Mouse (Mus musculus) spleen, postnatal 14 days (tissue): ENCODE results near the gene Rab22a.
"Not testable (repeated sequence)": the region's sequence is repeated elsewhere in the genome, so short reads cannot be mapped to it uniquely, and the experiment has no call there.

ENCODE experiments used
- DNase-seq, 2 experiments: peaks; one replicate each; pipeline ENCODE4 v3.0.0; 2021 to 2022; ENCODE audit warnings: low spot score in 2 of 2

Gene Rab22a

GRCm38 (mm10) chr2:173659057-173659925 lies at the start of gene Rab22a:
TSS of gene Rab22a (plus strand) at chr2:173659760.
- peak; percentile 94 to 96 for DNase-seq

DNA sequence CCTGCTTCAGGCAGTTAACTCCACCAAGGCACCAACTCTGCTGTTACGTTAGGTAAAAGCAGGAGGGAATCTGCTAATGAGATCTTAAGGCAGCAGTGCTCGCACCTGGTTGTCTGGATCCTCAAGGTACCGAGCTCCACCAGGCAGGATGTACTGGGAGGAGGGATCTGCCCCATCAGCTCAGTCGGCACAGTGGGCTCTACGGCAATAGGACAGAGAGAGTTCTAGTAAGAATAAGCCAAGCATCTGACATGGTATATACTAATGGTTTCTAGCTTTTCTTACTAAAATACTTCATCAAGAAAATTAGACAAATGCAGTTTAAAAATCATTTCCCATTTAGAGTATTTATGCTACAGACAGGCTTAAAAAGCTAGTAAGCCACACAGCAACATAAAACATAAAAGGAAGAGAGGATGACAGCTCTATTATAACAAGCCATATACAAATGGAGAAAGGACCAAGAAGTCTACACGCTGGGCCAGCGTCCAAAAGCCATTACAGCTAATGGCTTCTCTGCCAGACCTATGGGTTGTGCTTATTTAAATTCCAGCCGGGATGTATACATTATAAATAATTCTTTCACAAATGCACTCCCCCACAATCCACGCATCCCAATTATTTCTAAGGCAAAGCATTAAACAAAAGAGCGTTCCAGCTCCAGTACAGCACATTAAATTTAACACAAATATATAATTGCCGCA lies 44.0 kb upstream of the Rab22a start:
- no peak for DNase-seq

DNA sequence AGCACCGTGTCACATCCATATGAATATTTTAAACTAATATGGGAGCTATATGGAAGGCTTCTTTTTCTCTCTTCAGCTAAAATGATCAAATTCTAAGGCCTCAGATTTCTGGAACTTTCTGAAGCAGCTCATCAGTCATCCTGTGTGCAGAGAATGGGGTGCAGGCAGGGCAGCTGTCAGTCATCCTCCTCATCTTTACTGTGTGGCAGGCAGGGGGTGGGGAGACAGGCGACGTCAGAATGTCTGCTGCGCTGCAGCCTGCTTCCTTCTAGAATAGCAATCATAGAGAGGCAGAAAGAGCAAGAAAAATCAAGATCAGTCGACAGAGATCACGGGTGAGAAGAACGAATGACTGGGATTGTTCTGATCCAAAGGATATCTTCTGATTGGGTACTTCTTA lies 43.4 kb upstream of the Rab22a start:
- DNase-seq = no peak

DNA sequence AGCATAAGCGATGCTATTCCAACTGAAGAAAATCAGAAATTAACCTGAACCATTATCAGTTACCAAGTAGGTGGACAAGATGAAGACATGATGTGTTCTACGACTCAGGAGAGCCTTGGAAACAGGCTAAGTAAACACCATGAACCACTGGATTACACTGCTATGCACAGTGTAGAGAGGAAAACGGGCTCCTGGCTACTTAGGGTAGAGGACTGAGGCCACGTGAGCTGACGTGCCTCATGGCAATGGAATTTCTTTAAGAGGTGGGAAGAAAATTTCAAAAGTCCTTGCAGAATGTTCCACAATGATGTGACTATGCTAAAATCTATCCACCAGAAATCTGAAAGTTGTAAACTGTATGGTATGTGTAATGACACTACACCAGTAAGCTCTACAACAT lies 40.4 kb upstream of the Rab22a start:
- DNase-seq = no peak

DNA sequence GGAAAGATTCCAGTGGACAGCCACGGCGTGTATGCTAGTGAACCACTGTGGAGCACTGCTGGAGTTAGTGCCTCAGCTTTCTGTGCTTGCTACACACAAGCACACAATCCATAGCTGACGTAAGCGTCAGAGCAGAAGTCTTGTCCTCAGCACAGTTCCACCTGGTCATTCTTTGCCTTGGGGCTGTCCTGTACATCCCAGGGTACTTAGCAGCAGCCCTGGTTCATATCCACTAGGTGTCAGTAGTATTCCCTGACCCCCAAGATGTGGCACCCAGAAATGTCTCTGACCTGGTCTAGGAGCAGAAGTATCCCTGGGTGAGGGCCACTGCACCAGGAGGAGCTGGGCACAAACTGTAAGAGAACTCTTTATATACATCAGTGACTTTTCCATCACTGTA lies 38.9 kb upstream of the Rab22a start:
- DNase-seq = no peak

GRCm38 (mm10) chr2:173622173-173622601 lies 37.4 kb upstream of the Rab22a start:
- no peak for DNase-seq

DNA sequence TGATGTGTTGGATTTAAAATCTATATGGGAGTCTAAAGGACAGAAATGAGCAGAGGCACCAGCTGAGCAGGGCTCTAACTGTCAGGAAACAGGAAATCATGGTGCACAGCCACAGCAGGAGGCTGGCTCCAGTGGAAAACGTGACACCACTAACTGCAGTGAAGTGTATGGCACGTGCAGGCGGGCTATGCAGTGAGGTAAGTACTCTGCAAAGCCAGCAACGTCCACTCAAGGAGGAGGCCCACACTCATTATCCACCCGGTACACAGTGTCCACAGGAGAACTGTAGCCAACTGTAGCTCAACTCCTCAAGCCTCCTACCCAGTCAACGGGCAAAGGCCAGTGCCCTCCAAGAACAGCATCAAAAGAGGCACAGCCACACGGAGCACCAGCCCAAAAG lies 34.9 kb upstream of the Rab22a start:
- DNase-seq = no peak

DNA sequence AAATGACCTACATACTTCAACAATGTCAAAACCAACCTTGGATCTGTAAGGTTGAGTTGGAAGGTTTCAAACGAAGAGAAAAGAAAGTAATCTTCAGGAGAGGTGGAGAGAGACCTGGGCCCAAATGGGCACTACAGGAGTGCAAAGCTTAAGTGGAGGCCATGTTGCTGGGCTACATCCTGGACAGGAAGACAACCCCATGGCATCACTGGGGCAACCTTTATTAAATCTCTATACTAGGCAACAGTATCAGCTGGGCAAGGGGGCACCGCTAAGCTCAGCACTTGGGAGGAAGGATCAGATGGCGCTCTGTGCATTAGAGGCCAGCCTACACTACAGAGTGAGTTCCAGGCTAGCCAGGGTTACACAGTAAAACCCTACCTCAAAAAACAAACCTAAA lies 33.8 kb upstream of the Rab22a start:
- DNase-seq = no peak

GRCm38 (mm10) chr2:173634106-173634505 lies 25.5 kb upstream of the Rab22a start:
- DNase-seq = not testable (repeated sequence)

- no peak for DNase-seq
These were observed 18.2 kb upstream of the Rab22a start for GRCm38 (mm10) chr2:173641370-173641769.

GRCm38 (mm10) chr2:173642262-173642999 lies 17.1 kb upstream of the Rab22a start:
- DNase-seq = no peak

- no peak for DNase-seq
These were observed 12.2 kb upstream of the Rab22a start for GRCm38 (mm10) chr2:173647197-173647911.

DNA sequence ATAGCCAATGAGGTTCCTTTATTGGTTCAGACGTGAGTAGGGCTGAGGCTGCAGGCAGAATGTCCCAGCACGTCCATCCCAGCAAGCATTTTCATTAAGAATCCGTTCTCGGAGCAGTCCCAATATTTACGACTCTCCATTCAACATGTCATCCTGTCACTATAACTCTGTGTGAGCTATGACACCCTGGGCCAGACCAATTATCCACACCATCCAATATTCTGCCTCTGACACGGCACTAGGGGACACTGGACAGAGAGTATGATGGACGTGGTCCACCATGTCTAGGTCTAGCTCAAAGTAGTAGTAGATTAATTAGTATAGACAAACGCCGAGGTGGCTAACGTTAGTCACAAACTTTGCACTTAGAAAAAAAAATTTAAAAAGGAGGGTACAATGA lies 9.8 kb upstream of the Rab22a start:
- no peak for DNase-seq

- no peak for DNase-seq
These were observed 6.0 kb upstream of the Rab22a start for GRCm38 (mm10) chr2:173653526-173653925.

GRCm38 (mm10) chr2:173657736-173658135 lies 1.8 kb upstream of the Rab22a start:
- no peak for DNase-seq

- no peak for DNase-seq
These were observed 1.0 kb upstream of the Rab22a start for GRCm38 (mm10) chr2:173658517-173658916.

- no peak for DNase-seq
These were observed 545 bp downstream of the Rab22a start for GRCm38 (mm10) chr2:173659926-173660684.

GRCm38 (mm10) chr2:173662255-173662950 lies 2.8 kb downstream of the Rab22a start:
- DNase-seq = no peak

GRCm38 (mm10) chr2:173664736-173665135 lies 5.2 kb downstream of the Rab22a start:
- no peak for DNase-seq

- no peak for DNase-seq
These were observed 5.7 kb downstream of the Rab22a start for GRCm38 (mm10) chr2:173665271-173665670.
